Mouse (Mus musculus) stomach, postnatal 0 days (tissue): ENCODE data around the gene Card11.

ENCODE experiments used
- CTCF ChIP-seq: IDR thresholded peaks from 2 replicates; pipeline ENCODE4 v1.5.1; 2016; ENCODE audit warnings: antibody characterized with exemption, low read depth, mild to moderate bottlenecking, moderate library complexity
- EP300 ChIP-seq: optimal IDR thresholded peaks from 2 replicates; pipeline ENCODE3; 2016; ENCODE audit warnings: antibody characterized with exemption

GRCm38 (mm10) chr5:140910841-140911240, 89.5 kb downstream of the Card11 start:
- no peak for TF ChIP-seq CTCF
- no peak for TF ChIP-seq EP300
